Mouse (Mus musculus) bone marrow macrophage, adult 2 months (primary cell): ENCODE results near the gene Fzd7.

Source experiments
- CTCF ChIP-seq: IDR thresholded peaks from 2 replicates; pipeline ENCODE4 v1.5.1; 2012; ENCODE audit warnings: low read depth, mild to moderate bottlenecking, low read length, moderate library complexity
- POLR2A ChIP-seq: IDR thresholded peaks from 2 replicates; pipeline ENCODE4 v1.6.1; 2012; ENCODE audit warnings: mild to moderate bottlenecking, low read depth, low read length, borderline replicate concordance

DNA sequence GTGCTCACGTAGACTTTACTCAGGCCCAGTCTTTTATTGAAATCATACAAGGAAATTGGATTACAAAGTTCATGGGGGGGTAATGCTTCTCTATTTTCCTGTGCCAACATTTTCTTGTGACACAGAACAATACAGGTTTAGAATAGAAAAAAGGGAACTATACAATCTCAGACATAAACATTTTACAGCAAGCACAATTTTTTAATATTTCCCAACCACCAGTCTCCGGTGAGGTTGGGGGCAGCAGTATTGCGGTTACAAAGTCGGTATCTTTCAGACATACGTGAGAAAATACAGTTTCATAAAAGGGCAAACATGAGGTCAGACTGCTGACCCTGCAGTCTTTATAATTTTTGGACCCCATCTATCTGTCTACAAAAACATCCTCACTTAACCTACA lies 13.7 kb downstream of the Fzd7 start:
- TF ChIP-seq CTCF (no peak), POLR2A (no peak)
